In the genomic region with DNA sequence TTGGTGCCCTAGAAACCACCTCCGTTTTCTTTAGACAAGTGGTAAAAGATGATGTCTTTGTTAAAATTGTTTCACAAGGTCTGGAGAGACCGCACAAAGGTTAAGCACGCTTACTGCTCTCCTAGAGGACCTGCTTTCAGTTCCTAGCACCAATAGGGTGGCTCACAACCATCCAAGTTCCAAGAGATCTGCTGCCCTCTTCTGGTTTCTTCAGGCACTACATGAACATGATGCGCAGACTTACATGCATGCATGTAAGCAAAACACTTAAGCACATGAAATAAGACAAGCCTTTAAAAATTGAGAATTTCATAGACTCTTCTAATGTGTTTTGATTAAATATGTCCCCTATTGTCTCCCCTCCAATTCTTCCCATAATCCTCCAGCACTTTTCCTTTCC, we compare ENCODE assay signal across 15 mouse cellular contexts. TPM values are rescaled to one million over a fixed set of nuclear protein-coding genes. Genes with fewer than 3 reads are reported as not detected.
DNase-seq lines count a peak whose midpoint lies in the region; TF ChIP-seq lines count a peak whose summit lies in the region.
"Had no signal": no experiment of that assay in that cellular context is flagged by ENCODE, and none has a peak within 500 bp of the region (broad histone marks: within the 10 kb centered on the region; RNA-seq: fewer than 3 reads in every experiment).

No protein-coding gene starts in this region.

- no peaks in the 10 kb centered on the region for H3K4me1 ChIP-seq in ES-Bruce4 (ENCODE audit: control insufficient read depth, insufficient read depth, low read length)

- no peak overlapping the region for H3K4me3 ChIP-seq in left cerebral cortex, adult 2 months
- H3K4me3 ChIP-seq in ES-Bruce4 (ENCODE audit: low read depth, low read length): no peak overlapping the region
- H3K4me3 ChIP-seq: heart, embryonic 15.5 days had no signal

- no peak for TF ChIP-seq EP300 in ES-Bruce4 (IDR thresholded peaks at IDR 0.05; ENCODE audit: insufficient read depth, low read depth, low read length)

- no peak overlapping the region for H3K9ac ChIP-seq in ES-Bruce4 (ENCODE audit: low read depth, poor library complexity, severe bottlenecking)
- H3K9ac ChIP-seq: heart, embryonic 15.5 days had no signal

- no peak for DNase-seq in left cerebral cortex, adult 2 months (ENCODE audit: extremely low spot score in 1 of 2, low spot score in 2 of 2)
- DNase-seq in left cerebral cortex, postnatal 36 days (ENCODE audit: low spot score in 2 of 2): no peak
- DNase-seq in A20 (ENCODE audit: low read depth, low spot score): peak; percentile 63
- peak; percentile 27 for DNase-seq in c-Kit-positive CD71-positive TER-119-positive erythroid progenitor cells, embryonic 14.5 days (ENCODE audit: low spot score)
- DNase-seq in left cerebral cortex, adult 18-20 months (ENCODE audit: low spot score in 2 of 2): no peak
- DNase-seq in right cerebral cortex, postnatal 14 days: no peak
- DNase-seq in left cerebral cortex, adult 9 months (ENCODE audit: low spot score in 2 of 2): no peak
- DNase-seq: gastrocnemius, postnatal 10 days; kidney, postnatal 10 days had no signal

- H3K36me3 ChIP-seq in ES-Bruce4 (ENCODE audit: control insufficient read depth, insufficient read depth, low read length, poor library complexity, severe bottlenecking): no peaks in the 10 kb centered on the region
- H3K36me3 ChIP-seq: heart, embryonic 15.5 days had no signal

- peak; percentile 26 for TF ChIP-seq CTCF in left cerebral cortex, adult 2 months (IDR thresholded peaks at IDR 0.05)
- TF ChIP-seq CTCF in ES-Bruce4 (IDR thresholded peaks at IDR 0.05; ENCODE audit: low read depth, low read length): peak; percentile 9

- no peak for TF ChIP-seq POLR2A in ES-Bruce4 (IDR thresholded peaks at IDR 0.05; ENCODE audit: insufficient read depth, low read length)

- intact Hi-C loops in left cerebral cortex, adult 2 months (cut with DNase I): no loop called here
- intact Hi-C loops in left cerebral cortex, postnatal 36 days (cut with DNase I): no loop called here

- H3K9me3 ChIP-seq in ES-Bruce4 (replicated peaks; ENCODE audit: control insufficient read depth, insufficient read depth, low read length, poor library complexity, severe bottlenecking): peaks cover 11% of the 10 kb centered on the region
- H3K9me3 ChIP-seq: heart, embryonic 15.5 days had no signal

- H3K27me3 ChIP-seq in ES-Bruce4 (ENCODE audit: control insufficient read depth, insufficient read depth, low read length, poor library complexity, severe bottlenecking): peaks cover 12% of the 10 kb centered on the region

- H3K27ac ChIP-seq in left cerebral cortex, adult 2 months: no peak overlapping the region
- H3K27ac ChIP-seq in ES-Bruce4 (ENCODE audit: insufficient read depth, low read length): no peak overlapping the region
- H3K27ac ChIP-seq: heart, embryonic 15.5 days; hindbrain, postnatal 0 days had no signal

RNA-seq across cellular contexts. Expression of gene Zfp800, which starts 2.0 kb away (rescaled TPM):
- total RNA-seq in left cerebral cortex, adult 2 months (2021): 10 to 100 TPM; 20.9 to 24.5 TPM
- total RNA-seq in left cerebral cortex, postnatal 36 days (2021): 10 to 100 TPM; 19.1 to 22.4 TPM
- polyA plus RNA-seq in ES-Bruce4 (2011; ENCODE audit: insufficient read depth, insufficient read length, low read depth, missing spikeins): 17.4 and 19.7 TPM in 2 replicates
- total RNA-seq in left cerebral cortex, adult 18-20 months (2021): 10 to 100 TPM; 24.9 to 26.1 TPM

RNA-seq across cellular contexts. Expression of gene Arf5, which starts 23.6 kb away (rescaled TPM):
- 100 to 1,000 TPM; 263 TPM for total RNA-seq in left cerebral cortex, adult 2 months (2021)
- total RNA-seq in left cerebral cortex, postnatal 36 days (2021): 100 to 1,000 TPM; 254 to 319 TPM
- 128 and 130 TPM in 2 replicates for polyA plus RNA-seq in ES-Bruce4 (2011; ENCODE audit: insufficient read depth, insufficient read length, low read depth, missing spikeins)
- total RNA-seq in left cerebral cortex, adult 18-20 months (2021): 100 to 1,000 TPM; 252 TPM

RNA-seq across cellular contexts. Expression of gene Fscn3, which starts 27.8 kb away (rescaled TPM):
- not detected for total RNA-seq in left cerebral cortex, adult 2 months (2021)
- total RNA-seq in left cerebral cortex, postnatal 36 days (2021): not detected
- not detected in 2 replicates for polyA plus RNA-seq in ES-Bruce4 (2011; ENCODE audit: insufficient read depth, insufficient read length, low read depth, missing spikeins)
- not detected for total RNA-seq in left cerebral cortex, adult 18-20 months (2021)
- total RNA-seq: gastrocnemius, postnatal 10 days; hindbrain, postnatal 0 days; left cerebral cortex, postnatal 25 days; monocyte, adult 5-6 weeks had no signal
- polyA plus RNA-seq: heart, embryonic 15.5 days; hindbrain, postnatal 0 days had no signal

RNA-seq across cellular contexts. Expression of gene Gcc1, which starts 28.4 kb away (rescaled TPM):
- total RNA-seq in left cerebral cortex, adult 2 months (2021): 10 to 100 TPM; 20.9 to 25.7 TPM
- 10 to 100 TPM; 19.0 to 24.8 TPM for total RNA-seq in left cerebral cortex, postnatal 36 days (2021)
- polyA plus RNA-seq in ES-Bruce4 (2011; ENCODE audit: insufficient read depth, insufficient read length, low read depth, missing spikeins): 9.2 and 10.2 TPM in 2 replicates
- total RNA-seq in left cerebral cortex, adult 18-20 months (2021): 10 to 100 TPM; 20.2 to 20.7 TPM

RNA-seq across cellular contexts. Expression of gene Pax4, which starts 49.4 kb away (rescaled TPM):
- not detected for total RNA-seq in left cerebral cortex, adult 2 months (2021)
- not detected for total RNA-seq in left cerebral cortex, postnatal 36 days (2021)
- not detected in 2 replicates for polyA plus RNA-seq in ES-Bruce4 (2011; ENCODE audit: insufficient read depth, insufficient read length, low read depth, missing spikeins)
- total RNA-seq in left cerebral cortex, adult 18-20 months (2021): not detected
- total RNA-seq: gastrocnemius, postnatal 10 days; hindbrain, postnatal 0 days; left cerebral cortex, postnatal 25 days; monocyte, adult 5-6 weeks had no signal
- polyA plus RNA-seq: heart, embryonic 15.5 days; lung, embryonic 16.5 days had no signal

Comparison
In these comparisons a context has a peak if more than half of its experiments do, and no peak if none do; other contexts are left out.
1. DNase-seq: peak in A20 (single experiment) and c-Kit-positive CD71-positive TER-119-positive erythroid progenitor cells, embryonic 14.5 days (single experiment); none in left cerebral cortex, adult 2 months (0 of 2), left cerebral cortex, postnatal 36 days (0 of 2), left cerebral cortex, adult 18-20 months (0 of 2), right cerebral cortex, postnatal 14 days (single experiment) and left cerebral cortex, adult 9 months (0 of 2).